Mouse (Mus musculus) megakaryocyte progenitor cell, adult 5-6 weeks (primary cell): ENCODE results near the gene Lrrc4c. TPM values are rescaled to one million over a fixed set of nuclear protein-coding genes. Genes with fewer than 3 reads are reported as not detected.

Experiments used
- ATAC-seq: replicated peaks from 2 replicates; pipeline ENCODE4 v1.8.0; 2016; ENCODE audit warnings: mild to moderate bottlenecking, moderate TSS enrichment, inconsistent platforms; ENCODE audit not compliant: poor library complexity
- total RNA-seq, 2 experiments: library from RNA; stranded (forward) in 1 of 2; stranded (reverse) in 1 of 2; fragments of 157-497, 149-512 nt in 1 of 2; fragments of 200-1000 nt in 1 of 2; gene quantifications; 2 replicates each; pipeline versions ENCODE4 v1.2.3 to v1.2.4; 2015 to 2017

Gene Lrrc4c
- total RNA-seq, 2 experiments from 2014 or later: not detected

DNA sequence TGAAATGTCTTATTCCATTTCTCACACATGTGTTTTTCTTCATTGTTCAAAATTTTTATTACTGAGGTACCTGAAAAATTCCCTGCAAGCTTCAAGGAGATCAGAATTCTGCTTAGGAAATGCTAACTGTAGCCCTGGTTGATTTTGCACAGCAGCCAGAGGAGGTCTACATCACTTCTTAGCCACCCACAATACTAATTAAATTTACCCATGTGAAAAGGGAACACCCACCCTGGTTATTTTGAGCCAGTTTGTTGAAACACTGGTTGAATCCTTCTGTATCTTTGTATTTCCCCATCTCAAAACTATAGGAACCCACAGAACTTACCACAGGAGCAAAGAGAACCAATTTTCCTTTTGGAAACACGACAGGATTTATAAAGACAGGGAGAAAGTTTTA is 191.0 kb downstream of the Lrrc4c start:
- ATAC-seq: no peak

GRCm38 (mm10) chr2:96537469-96537868 is 219.5 kb downstream of the Lrrc4c start:
- no peak for ATAC-seq

GRCm38 (mm10) chr2:96547171-96547570 is 229.2 kb downstream of the Lrrc4c start:
- ATAC-seq: no peak

DNA sequence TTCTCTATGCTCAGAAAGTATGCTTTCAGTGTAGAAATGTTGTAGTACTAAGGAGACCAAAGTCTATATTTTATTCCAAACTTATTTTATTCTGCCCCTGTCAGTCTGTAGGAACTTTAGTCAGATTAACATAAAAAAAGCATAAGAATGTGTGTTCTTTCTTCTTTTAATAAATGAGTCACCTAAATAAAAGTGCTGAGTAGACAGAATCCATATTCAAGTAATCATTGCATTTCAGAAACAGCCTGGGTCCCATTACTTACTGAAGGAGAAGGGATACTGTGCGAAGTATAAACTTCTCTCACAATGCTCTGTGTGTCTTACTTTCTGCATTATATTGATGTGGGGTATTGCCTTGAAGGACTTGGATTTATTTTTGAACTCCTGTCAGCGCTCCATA is 255.8 kb downstream of the Lrrc4c start:
- ATAC-seq: no peak

DNA sequence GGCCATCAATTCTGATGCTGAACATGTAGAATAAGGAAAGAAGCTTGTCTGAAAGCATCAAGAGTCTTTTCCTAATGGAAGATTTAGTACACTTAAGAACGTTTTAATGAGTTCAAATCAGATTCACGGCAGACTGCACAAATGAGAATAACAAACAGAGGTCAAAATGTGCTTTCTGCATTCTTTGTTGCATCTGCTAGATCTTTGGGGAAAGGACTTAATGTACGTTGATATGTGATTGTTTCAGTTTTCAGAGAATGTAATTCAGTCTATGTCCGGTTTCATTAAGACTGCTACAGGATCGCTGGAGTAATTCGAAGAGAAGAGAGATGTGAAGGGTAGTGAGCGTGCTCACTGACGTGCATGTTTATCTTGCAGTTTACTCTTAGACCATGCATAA is 259.7 kb downstream of the Lrrc4c start:
- no peak for ATAC-seq

GRCm38 (mm10) chr2:96580136-96580733 is 262.3 kb downstream of the Lrrc4c start:
- no peak for ATAC-seq

GRCm38 (mm10) chr2:96585665-96586064 is 267.7 kb downstream of the Lrrc4c start:
- 0 out of 2 replicates have a peak, but pooled peaks have one; percentile 42 for ATAC-seq

- no peak for ATAC-seq
These were observed 286.8 kb downstream of the Lrrc4c start for GRCm38 (mm10) chr2:96604801-96605200.

- ATAC-seq: no peak
These were observed 296.2 kb downstream of the Lrrc4c start for GRCm38 (mm10) chr2:96614121-96614520.

GRCm38 (mm10) chr2:96618691-96619205 is 300.8 kb downstream of the Lrrc4c start:
- ATAC-seq: no peak

DNA sequence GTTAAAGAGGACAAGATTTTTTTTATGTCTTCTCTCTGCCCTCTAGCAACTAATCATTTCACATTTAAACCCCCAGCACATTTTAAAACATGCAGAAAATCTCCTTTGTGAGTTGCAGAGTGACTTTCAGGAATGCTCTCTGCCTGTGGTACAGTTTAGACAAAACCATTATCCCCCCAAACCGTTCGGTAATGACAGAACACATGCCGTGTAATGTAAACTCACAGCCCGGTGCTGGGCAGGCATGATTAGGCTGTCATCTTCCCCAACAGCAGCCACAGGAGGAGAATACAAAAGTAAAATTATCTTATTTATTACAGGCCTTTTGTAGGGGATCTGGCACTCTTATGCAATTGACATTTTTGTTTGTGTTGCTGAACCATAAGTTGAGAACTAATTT is 349.1 kb downstream of the Lrrc4c start:
- ATAC-seq: no peak

- no peak for ATAC-seq
These were observed 363.8 kb downstream of the Lrrc4c start for GRCm38 (mm10) chr2:96681806-96682205.

- no peak for ATAC-seq
These were observed 367.4 kb downstream of the Lrrc4c start for GRCm38 (mm10) chr2:96685328-96685727.

- ATAC-seq: no peak
These were observed 387.0 kb downstream of the Lrrc4c start for GRCm38 (mm10) chr2:96705004-96705403.

GRCm38 (mm10) chr2:96707772-96708350 is 389.9 kb downstream of the Lrrc4c start:
- ATAC-seq: no peak

DNA sequence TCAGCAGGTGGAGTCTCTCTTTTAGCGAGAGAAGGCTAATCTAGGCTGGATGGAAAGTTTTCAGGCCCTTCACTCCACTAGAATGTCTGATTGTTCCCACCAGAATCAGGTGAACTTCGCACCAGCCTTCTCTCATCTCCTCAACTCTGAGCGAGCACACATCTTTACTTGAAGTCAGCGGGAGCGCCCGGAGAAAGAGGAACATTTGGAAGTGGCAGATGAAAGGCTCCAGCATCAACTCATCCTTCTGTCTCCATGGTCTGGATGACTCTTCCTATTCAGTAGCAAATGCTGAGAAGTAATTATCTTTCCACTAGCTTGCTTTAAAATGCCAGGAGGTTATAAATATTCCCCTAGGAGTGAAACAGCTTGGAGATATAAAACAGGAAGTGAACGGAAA is 396.6 kb downstream of the Lrrc4c start:
- no peak for ATAC-seq

- ATAC-seq: no peak
These were observed 399.4 kb downstream of the Lrrc4c start for GRCm38 (mm10) chr2:96717353-96717752.

DNA sequence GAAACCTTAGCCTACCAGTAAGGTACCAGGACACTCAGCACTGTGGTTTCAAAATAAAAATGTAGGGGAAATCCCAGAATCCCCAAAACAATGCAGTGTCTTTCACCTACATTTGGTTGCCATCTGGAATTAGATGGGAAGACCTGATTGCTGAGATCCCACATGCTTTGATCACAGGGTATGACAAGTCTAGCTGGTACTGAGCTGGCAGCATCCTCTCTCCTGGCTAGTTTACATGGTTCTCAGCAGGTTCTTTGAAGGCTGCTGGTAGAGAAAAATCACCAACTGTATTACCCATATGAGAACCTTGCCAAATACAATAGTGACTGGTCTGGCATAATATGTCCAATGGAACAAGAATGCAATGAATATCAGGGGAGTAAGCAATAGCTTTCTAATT is 405.4 kb downstream of the Lrrc4c start:
- ATAC-seq: no peak

DNA sequence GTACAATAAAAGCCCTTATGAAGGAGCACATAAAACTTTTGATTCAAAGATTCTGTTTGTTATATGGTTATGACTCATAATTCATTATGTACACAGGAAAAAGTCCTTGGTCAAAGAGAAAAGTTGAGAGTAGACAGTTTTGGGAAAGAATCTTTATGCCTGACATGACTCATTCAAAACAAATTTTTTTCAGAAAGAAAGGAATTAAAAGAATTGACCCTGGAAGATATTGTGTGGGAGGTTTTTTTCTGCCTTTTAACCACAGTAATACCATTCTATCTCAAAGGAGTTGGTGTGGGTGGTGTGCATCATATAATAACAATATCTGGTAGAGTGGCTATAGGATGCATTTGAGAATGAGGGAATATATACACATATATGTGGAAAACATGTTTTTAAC is 418.1 kb downstream of the Lrrc4c start:
- ATAC-seq: no peak

- ATAC-seq: no peak
These were observed 437.1 kb downstream of the Lrrc4c start for GRCm38 (mm10) chr2:96755066-96755465.

DNA sequence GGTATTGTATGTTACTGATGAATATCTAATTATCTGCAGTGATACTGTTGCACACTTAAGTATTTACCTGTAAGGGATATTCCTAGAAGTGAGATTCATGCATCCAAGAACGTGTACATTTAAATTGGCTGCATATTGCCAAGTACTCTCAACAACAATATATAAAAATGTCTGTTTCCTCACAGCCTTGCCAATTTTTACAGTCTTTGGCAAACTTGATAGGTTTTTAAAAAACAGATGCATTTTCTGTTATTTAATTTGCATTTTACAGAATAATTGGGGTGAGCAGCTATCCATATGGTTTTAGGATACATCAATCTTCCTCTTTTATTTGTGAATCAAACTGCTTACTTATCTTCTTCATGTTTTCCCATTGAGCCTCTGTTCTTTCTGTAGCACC is 439.7 kb downstream of the Lrrc4c start:
- ATAC-seq: no peak

- no peak for ATAC-seq
These were observed 445.6 kb downstream of the Lrrc4c start for GRCm38 (mm10) chr2:96763538-96763937.

DNA sequence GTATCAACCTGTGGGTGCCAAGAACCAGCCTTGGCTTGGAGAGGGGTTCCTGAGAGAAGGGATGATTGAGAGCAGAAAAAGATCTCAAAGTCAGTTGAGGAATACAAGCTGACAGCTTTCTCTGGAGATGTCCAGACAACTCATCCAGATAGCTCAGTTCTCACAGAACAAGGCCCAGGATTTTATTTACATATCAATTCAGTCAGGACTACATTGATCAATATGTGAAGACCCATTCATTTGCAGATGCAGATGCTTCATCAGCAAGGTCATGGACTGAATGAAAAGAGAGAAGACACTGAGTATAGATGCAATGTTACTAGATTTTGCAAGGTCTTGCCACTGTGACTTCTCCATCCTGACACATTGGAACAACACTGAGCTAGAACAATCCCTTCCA is 457.4 kb downstream of the Lrrc4c start:
- no peak for ATAC-seq
